Comparison of ENCODE assay signal across 25 mouse cellular contexts in genomic region chr16:10810376-10810775, GRCm38 (mm10). TPM values are rescaled to one million over a fixed set of nuclear protein-coding genes. Genes with fewer than 3 reads are reported as not detected.
DNase-seq lines count a peak whose midpoint lies in the region; ATAC-seq and TF ChIP-seq lines count a peak whose summit lies in the region.
"Had no signal": no experiment of that assay in that cellular context is flagged by ENCODE, and none has a peak within 500 bp of the region (broad histone marks: within the 10 kb centered on the region; RNA-seq: fewer than 3 reads in every experiment).

No protein-coding gene starts in this region.

- H3K4me1 ChIP-seq in cerebellum, adult 2 months (ENCODE audit: control insufficient read depth, insufficient read depth, low read length): peaks cover 8% of the 10 kb centered on the region
- no peaks in the 10 kb centered on the region for H3K4me1 ChIP-seq in midbrain, embryonic 11.5 days (ENCODE audit: control insufficient read depth, insufficient read depth, low read length)

- H3K36me3 ChIP-seq in midbrain, embryonic 11.5 days (ENCODE audit: control insufficient read depth, insufficient read depth, low read length): no peaks in the 10 kb centered on the region
- H3K36me3 ChIP-seq: embryonic facial prominence, embryonic 10.5 days; forebrain, embryonic 10.5 days; G1E; heart, embryonic 13.5 days; hindbrain, embryonic 12.5 days had no signal

- H3K27me3 ChIP-seq in cerebellum, adult 2 months (ENCODE audit: control insufficient read depth, insufficient read depth, low read length): no peaks in the 10 kb centered on the region
- H3K27me3 ChIP-seq in midbrain, embryonic 11.5 days (ENCODE audit: control insufficient read depth, insufficient read depth, low read length): no peaks in the 10 kb centered on the region
- H3K27me3 ChIP-seq: hindbrain, embryonic 12.5 days had no signal

- H3K4me2 ChIP-seq in midbrain, embryonic 11.5 days: no peak overlapping the region
- H3K4me2 ChIP-seq: heart, embryonic 13.5 days; hindbrain, embryonic 12.5 days had no signal

- H3K9me3 ChIP-seq in midbrain, embryonic 11.5 days (ENCODE audit: control insufficient read depth, low read length): no peaks in the 10 kb centered on the region
- H3K9me3 ChIP-seq: embryonic facial prominence, embryonic 10.5 days; forebrain, embryonic 10.5 days; G1E; heart, embryonic 13.5 days; hindbrain, embryonic 12.5 days had no signal

- TF ChIP-seq POLR2A in cerebellum, adult 2 months (IDR thresholded peaks at IDR 0.05; ENCODE audit: borderline replicate concordance, insufficient read depth, low read length): no peak

- no peak for TF ChIP-seq CTCF in cerebellum, adult 2 months (IDR thresholded peaks at IDR 0.05; ENCODE audit: borderline replicate concordance, insufficient read depth, low read depth, low read length)

- 19% methylated on average over 1 of the region's 1 CpGs for WGBS in cerebellum, adult 2 months
- 70% methylated on average over 1 of the region's 1 CpGs for WGBS in midbrain, embryonic 11.5 days

- H3K4me3 ChIP-seq in cerebellum, adult 2 months (replicated peaks; ENCODE audit: insufficient read depth, low read depth, low read length): no peak overlapping the region
- no peak overlapping the region for H3K4me3 ChIP-seq in midbrain, embryonic 11.5 days (ENCODE audit: low read depth, low read length)
- H3K4me3 ChIP-seq: embryonic facial prominence, embryonic 10.5 days; forebrain, embryonic 10.5 days; gastrocnemius, adult 2 months; heart, embryonic 13.5 days; hindbrain, embryonic 12.5 days had no signal

- ATAC-seq in midbrain, embryonic 11.5 days (ENCODE audit: low FRiP score): no peak
- ATAC-seq: CD4-positive, CD25-positive, alpha-beta regulatory T cell, adult 4 months; forebrain, embryonic 14.5 days; hindbrain, postnatal 0 days had no signal

- no peak overlapping the region for H3K27ac ChIP-seq in cerebellum, adult 2 months (ENCODE audit: insufficient read depth, low read length)
- no peak overlapping the region for H3K27ac ChIP-seq in midbrain, embryonic 11.5 days (ENCODE audit: low read depth, low read length)
- H3K27ac ChIP-seq: embryonic facial prominence, embryonic 10.5 days; forebrain, embryonic 10.5 days; gastrocnemius, adult 2 months; heart, embryonic 13.5 days; hindbrain, embryonic 12.5 days; hindbrain, postnatal 0 days had no signal

- no peak overlapping the region for H3K9ac ChIP-seq in midbrain, embryonic 11.5 days (ENCODE audit: low read length)
- H3K9ac ChIP-seq: heart, embryonic 13.5 days; hindbrain, embryonic 12.5 days had no signal

- DNase-seq in adrenal gland, postnatal 14 days: peak; percentile 22
- DNase-seq in adrenal gland, postnatal 10 days: no peak
- DNase-seq in cerebellum, adult 2 months: peak; percentile 28 to 62
- DNase-seq in cerebellum, adult 8-10 months: no peak
- peak; percentile 63 to 80 for DNase-seq in cerebellum, postnatal 25 days
- no peak for DNase-seq in midbrain, embryonic 11.5 days (ENCODE audit: low spot score, missing footprints)
- no peak for DNase-seq in thymus, postnatal 4 days
- DNase-seq: adrenal gland, adult 8-10 months; B cell, adult 2 months; gastrocnemius, adult 2 months; gastrocnemius, postnatal 25 days; heart, adult 11 months; heart, postnatal 36 days; kidney, adult 11 months had no signal

RNA-seq across cellular contexts. Expression of gene Gm11172, which starts 2.3 kb away (rescaled TPM):
- not detected in 2 replicates for total RNA-seq in adrenal gland, postnatal 14 days (2021)
- not detected for total RNA-seq in adrenal gland, postnatal 10 days (2021)
- not detected in 2 replicates for polyA plus RNA-seq in cerebellum, adult 2 months (2012; rRNA removed)
- polyA plus RNA-seq in midbrain, embryonic 11.5 days (2014; fragmentation: Nextera tagmentation; extraction: Ambion mirVana): not detected in 2 replicates
- total RNA-seq: adrenal gland, adult 8-10 months; G1E; gastrocnemius, adult 2 months; gastrocnemius, postnatal 25 days; heart, postnatal 36 days; hindbrain, postnatal 0 days had no signal
- polyA plus RNA-seq: CD4-positive, CD25-positive, alpha-beta regulatory T cell, adult 4 months; embryonic facial prominence, embryonic 10.5 days; embryonic facial prominence, embryonic 14.5 days; forebrain, embryonic 10.5 days; forebrain, embryonic 14.5 days; G1E; heart, embryonic 13.5 days; heart, postnatal 0 days; hindbrain, embryonic 12.5 days; hindbrain, postnatal 0 days; intestine, embryonic 14.5 days had no signal

RNA-seq across cellular contexts. Expression of gene Prm1, which starts 4.7 kb away (rescaled TPM):
- not detected in 2 replicates for total RNA-seq in adrenal gland, postnatal 14 days (2021)
- total RNA-seq in adrenal gland, postnatal 10 days (2021): not detected
- polyA plus RNA-seq in cerebellum, adult 2 months (2012; rRNA removed): not detected in 2 replicates
- not detected in 2 replicates for polyA plus RNA-seq in midbrain, embryonic 11.5 days (2014; fragmentation: Nextera tagmentation; extraction: Ambion mirVana)
- total RNA-seq: adrenal gland, adult 8-10 months; G1E; gastrocnemius, adult 2 months; gastrocnemius, postnatal 25 days; heart, postnatal 36 days; hindbrain, postnatal 0 days had no signal
- polyA plus RNA-seq: embryonic facial prominence, embryonic 14.5 days; forebrain, embryonic 10.5 days; forebrain, embryonic 14.5 days; G1E; heart, postnatal 0 days; hindbrain, embryonic 12.5 days; intestine, embryonic 14.5 days had no signal

RNA-seq across cellular contexts. Expression of gene Prm2, which starts 14.4 kb away (rescaled TPM):
- not detected in 2 replicates for total RNA-seq in adrenal gland, postnatal 14 days (2021)
- not detected for total RNA-seq in adrenal gland, postnatal 10 days (2021)
- not detected in 2 replicates for polyA plus RNA-seq in cerebellum, adult 2 months (2012; rRNA removed)
- polyA plus RNA-seq in midbrain, embryonic 11.5 days (2014; fragmentation: Nextera tagmentation; extraction: Ambion mirVana): not detected in 2 replicates
- total RNA-seq: adrenal gland, adult 8-10 months; gastrocnemius, adult 2 months; gastrocnemius, postnatal 25 days; heart, postnatal 36 days; hindbrain, postnatal 0 days had no signal
- polyA plus RNA-seq: CD4-positive, CD25-positive, alpha-beta regulatory T cell, adult 4 months; embryonic facial prominence, embryonic 10.5 days; embryonic facial prominence, embryonic 14.5 days; forebrain, embryonic 10.5 days; forebrain, embryonic 14.5 days; G1E; heart, embryonic 13.5 days; heart, postnatal 0 days; hindbrain, embryonic 12.5 days; hindbrain, postnatal 0 days; intestine, embryonic 14.5 days had no signal

RNA-seq across cellular contexts. Expression of gene Prm3, which starts 19.7 kb away (rescaled TPM):
- not detected in 2 replicates for total RNA-seq in adrenal gland, postnatal 14 days (2021)
- not detected for total RNA-seq in adrenal gland, postnatal 10 days (2021)
- polyA plus RNA-seq in cerebellum, adult 2 months (2012; rRNA removed): not detected in 2 replicates
- polyA plus RNA-seq in midbrain, embryonic 11.5 days (2014; fragmentation: Nextera tagmentation; extraction: Ambion mirVana): not detected in 2 replicates
- total RNA-seq: adrenal gland, adult 8-10 months; G1E; gastrocnemius, adult 2 months; gastrocnemius, postnatal 25 days; heart, postnatal 36 days; hindbrain, postnatal 0 days had no signal
- polyA plus RNA-seq: CD4-positive, CD25-positive, alpha-beta regulatory T cell, adult 4 months; embryonic facial prominence, embryonic 10.5 days; embryonic facial prominence, embryonic 14.5 days; forebrain, embryonic 10.5 days; forebrain, embryonic 14.5 days; G1E; heart, embryonic 13.5 days; heart, postnatal 0 days; hindbrain, embryonic 12.5 days; hindbrain, postnatal 0 days; intestine, embryonic 14.5 days had no signal

RNA-seq across cellular contexts. Expression of gene Tnp2, which starts 21.9 kb away (rescaled TPM):
- total RNA-seq in adrenal gland, postnatal 14 days (2021): not detected in 2 replicates
- not detected for total RNA-seq in adrenal gland, postnatal 10 days (2021)
- polyA plus RNA-seq in cerebellum, adult 2 months (2012; rRNA removed): not detected in 2 replicates
- polyA plus RNA-seq in midbrain, embryonic 11.5 days (2014; fragmentation: Nextera tagmentation; extraction: Ambion mirVana): not detected in 2 replicates
- total RNA-seq: adrenal gland, adult 8-10 months; G1E; gastrocnemius, adult 2 months; gastrocnemius, postnatal 25 days; heart, postnatal 36 days; hindbrain, postnatal 0 days had no signal
- polyA plus RNA-seq: embryonic facial prominence, embryonic 10.5 days; embryonic facial prominence, embryonic 14.5 days; forebrain, embryonic 10.5 days; forebrain, embryonic 14.5 days; G1E; heart, embryonic 13.5 days; heart, postnatal 0 days; hindbrain, embryonic 12.5 days; hindbrain, postnatal 0 days; intestine, embryonic 14.5 days had no signal

Comparison
In these comparisons a context has a peak if more than half of its experiments do, and no peak if none do; other contexts are left out.
1. DNase-seq: peak in adrenal gland, postnatal 14 days (single experiment), cerebellum, adult 2 months (2 of 2) and cerebellum, postnatal 25 days (2 of 2); none in adrenal gland, postnatal 10 days (single experiment), cerebellum, adult 8-10 months (single experiment), midbrain, embryonic 11.5 days (single experiment) and thymus, postnatal 4 days (single experiment).